Mouse (Mus musculus) lung, postnatal 0 days (tissue): ENCODE measurements at regions not wholly inside any gene's neighbourhood (a gene's known extent, or its start where the extent isn't known, plus 50 kb on each side); places are given as distances from the start of the nearest gene placed in this dataset.

Experiments
- ATAC-seq: fragments of 200-750 bp; cut with Nextera tagmentation; 2 replicates; pipeline ENCODE4 v1.8.0; 2017; ENCODE audit warnings: moderate library complexity
- DNase-seq: peaks from one replicate; pipeline ENCODE4 v3.0.0-alpha.2; 2016; ENCODE audit warnings: low spot score
- H3K27ac ChIP-seq: fragments of 300-500 bp; sonication (generic); 2 replicates; pipeline ENCODE4 v1.5.1; 2014; ENCODE audit warnings: antibody characterized with exemption, mild to moderate bottlenecking, low read length, mixed read lengths
- H3K27me3 ChIP-seq: fragments of 300-500 bp; sonication (generic); replicated peaks from 2 replicates; pipeline ENCODE4 v1.6.1; 2014; ENCODE audit warnings: low read length, mixed read lengths; ENCODE audit not compliant: insufficient read depth
- H3K36me3 ChIP-seq: fragments of 300-500 bp; sonication (generic); 2 replicates; pipeline ENCODE4 v1.6.1; 2014; ENCODE audit warnings: low read length, mixed read lengths; ENCODE audit not compliant: insufficient read depth
- H3K4me1 ChIP-seq: fragments of 300-500 bp; sonication (generic); 2 replicates; pipeline ENCODE4 v1.6.1; 2014; ENCODE audit warnings: antibody characterized with exemption, low read depth, low read length, mixed read lengths; ENCODE audit not compliant: insufficient read depth
- H3K4me2 ChIP-seq: fragments of 300-500 bp; sonication (generic); replicated peaks from 2 replicates; pipeline ENCODE4 v1.6.1; 2014; ENCODE audit warnings: low read depth, mild to moderate bottlenecking, low read length, moderate library complexity, mixed read lengths
- H3K4me3 ChIP-seq: fragments of 300-500 bp; sonication (generic); 2 replicates; pipeline ENCODE4 v1.5.1; 2014; ENCODE audit warnings: low read depth, low read length
- H3K9ac ChIP-seq: fragments of 300-500 bp; sonication (generic); replicated peaks from 2 replicates; pipeline ENCODE4 v1.6.1; 2014; ENCODE audit warnings: low read depth, mild to moderate bottlenecking
- H3K9me3 ChIP-seq: fragments of 300-500 bp; sonication (generic); 2 replicates; pipeline ENCODE4 v1.6.1; 2016; ENCODE audit warnings: low read length, mixed read lengths
- CTCF ChIP-seq: IDR thresholded peaks from 2 replicates; pipeline ENCODE4 v1.5.1; 2016; ENCODE audit warnings: antibody characterized with exemption, mild to moderate bottlenecking
- EP300 ChIP-seq: IDR thresholded peaks from 2 replicates; pipeline ENCODE4 v1.6.1; 2016; ENCODE audit warnings: antibody characterized with exemption, mild to moderate bottlenecking, control low read depth
- WGBS: fragments of 180-500 bp; shearing (Covaris S2); extraction: QIAGEN DNeasy Blood & Tissue Kit; methylation state at CpG from one replicate; pipeline ENCODE4 v1.1.7; 2014; 5-methylcytosine and 5-hydroxymethylcytosine counted together

DNA sequence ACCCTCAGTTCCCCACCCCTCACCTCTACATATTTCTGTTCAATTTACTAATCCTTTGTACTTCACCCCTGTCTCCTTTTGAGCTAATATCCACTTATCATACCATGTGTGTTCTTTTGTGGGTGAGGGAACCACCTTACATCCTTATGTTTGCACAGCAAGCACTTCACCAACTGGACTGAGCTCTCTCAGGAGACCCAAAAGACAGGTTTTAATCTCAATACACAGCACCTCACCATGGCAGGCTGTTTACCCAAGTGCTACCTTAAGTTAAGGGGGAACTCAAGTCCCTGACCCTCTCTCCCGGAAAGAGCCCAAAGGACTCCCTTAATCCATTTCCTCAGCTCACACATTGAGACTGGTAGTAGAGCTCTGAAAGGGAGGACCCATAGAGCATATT, 62.3 kb upstream of the Agr3 start:
- Histone ChIP-seq H3K4me2 (no peak overlapping the region), H3K9me3 (no peaks in the 10 kb centered on the region), H3K27me3 (no peaks in the 10 kb centered on the region), H3K36me3 (no peaks in the 10 kb centered on the region), H3K9ac (no peak overlapping the region), H3K4me1 (no peaks in the 10 kb centered on the region), H3K27ac (no peak overlapping the region), H3K4me3 (no peak overlapping the region)
- ATAC-seq (no peak; the same call in 1 of the 2 replicates), DNase-seq (no peak)
- TF ChIP-seq EP300 (no peak), CTCF (no peak)
- WGBS: 74% methylated on average over 1 of the region's 1 CpGs

DNA sequence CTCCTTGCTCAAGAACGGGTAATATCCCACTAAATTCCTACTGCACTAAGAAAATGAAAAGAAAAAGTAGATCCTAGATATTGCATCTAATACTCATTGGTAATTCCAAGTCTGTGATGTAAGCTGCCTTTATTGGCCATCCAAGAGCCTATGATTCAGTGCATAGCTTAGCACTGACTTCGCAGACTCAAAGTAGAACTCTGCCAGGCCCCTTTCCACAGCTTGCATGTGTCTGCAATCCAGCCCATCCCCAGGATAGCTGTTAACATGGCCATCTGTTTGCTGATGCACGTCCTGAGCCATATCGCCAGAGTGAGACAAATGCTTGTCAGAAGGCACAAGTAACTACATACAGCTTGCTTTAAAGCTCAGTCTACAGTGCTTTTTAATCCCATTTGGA, 72.3 kb upstream of the Agr3 start:
- H3K27ac ChIP-seq: no peak overlapping the region
- no peak overlapping the region for H3K4me3 ChIP-seq
- no peaks in the 10 kb centered on the region for H3K9me3 ChIP-seq
- WGBS: 68% methylated on average over 4 of the region's 4 CpGs
- DNase-seq (peak; percentile 56), ATAC-seq (peak; percentile 70)
- TF ChIP-seq CTCF (no peak), EP300 (no peak)
- H3K4me1 ChIP-seq: no peaks in the 10 kb centered on the region
- no peaks in the 10 kb centered on the region for H3K36me3 ChIP-seq
- no peaks in the 10 kb centered on the region for H3K27me3 ChIP-seq
- H3K4me2 ChIP-seq: no peak overlapping the region
- no peak overlapping the region for H3K9ac ChIP-seq

DNA sequence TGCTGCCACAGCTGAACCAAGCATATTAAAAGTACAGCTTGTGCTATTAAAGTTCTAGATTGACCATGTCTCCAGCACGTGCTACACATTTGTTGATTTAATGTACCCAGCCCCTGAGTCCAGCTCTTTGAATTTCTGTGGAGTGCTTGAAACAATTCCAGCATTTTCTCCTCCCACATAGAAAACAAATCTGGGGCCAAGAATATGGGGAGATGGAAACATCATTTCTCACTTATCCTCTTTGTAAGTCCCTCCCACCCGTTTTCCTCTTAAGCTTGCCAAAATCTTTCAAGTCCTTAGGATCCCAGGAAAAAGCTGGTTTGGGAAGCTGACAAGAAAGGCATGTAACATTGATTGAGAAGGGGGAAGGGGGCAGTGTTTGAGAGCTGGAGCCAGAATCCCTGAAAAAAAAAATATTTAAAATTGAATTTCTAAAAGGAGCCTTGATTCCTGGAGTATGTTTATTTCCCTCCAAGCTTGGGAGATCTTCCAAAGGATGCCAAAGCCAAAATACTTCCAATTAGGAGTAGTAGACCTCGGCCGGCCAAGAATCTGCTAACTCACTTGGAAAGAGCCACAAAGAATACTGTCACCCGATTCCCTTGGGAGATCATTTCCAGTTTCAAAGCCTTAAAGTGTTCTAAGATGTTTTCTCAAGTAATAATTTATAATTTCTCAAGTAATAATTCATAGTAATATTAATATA, 78.4 kb upstream of the Agr3 start:
- Histone ChIP-seq H3K27me3 (no peaks in the 10 kb centered on the region), H3K9ac (no peak overlapping the region), H3K4me2 (no peak overlapping the region), H3K4me1 (no peaks in the 10 kb centered on the region), H3K27ac (no peak overlapping the region; the same call in 1 of the 2 replicates), H3K9me3 (no peaks in the 10 kb centered on the region), H3K4me3 (no peak overlapping the region), H3K36me3 (no peaks in the 10 kb centered on the region)
- WGBS: 33% methylated on average over 5 of the region's 5 CpGs
- TF ChIP-seq EP300 (peak; percentile 67), CTCF (no peak)
- peak; percentile 79 for ATAC-seq
- DNase-seq: peak; percentile 86

DNA sequence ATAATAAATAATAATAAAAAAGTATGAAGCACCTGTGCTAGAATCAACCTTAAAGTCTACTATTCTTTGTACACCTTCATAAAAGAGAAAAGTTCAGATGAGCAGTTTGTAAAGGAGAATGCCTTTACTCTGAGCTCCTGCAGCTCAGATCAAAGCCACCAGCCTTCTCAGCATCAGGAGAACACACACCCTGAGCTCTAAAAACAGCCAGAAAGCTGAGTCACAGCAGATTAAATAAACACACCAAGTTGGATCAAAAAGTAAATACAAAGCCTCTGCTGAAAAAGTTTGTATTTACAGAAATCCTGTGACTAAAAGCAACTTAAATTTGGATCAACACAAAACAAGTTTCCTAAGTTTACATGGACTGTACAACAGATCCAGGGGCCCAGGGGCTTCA, 88.5 kb upstream of the Agr3 start:
- Histone ChIP-seq H3K4me2 (no peak overlapping the region), H3K4me3 (no peak overlapping the region), H3K36me3 (no peaks in the 10 kb centered on the region), H3K27me3 (no peaks in the 10 kb centered on the region), H3K4me1 (no peaks in the 10 kb centered on the region), H3K9me3 (no peaks in the 10 kb centered on the region), H3K9ac (no peak overlapping the region), H3K27ac (no peak overlapping the region)
- no peak for TF ChIP-seq CTCF
- no peak for TF ChIP-seq EP300
- DNase-seq (peak; percentile 30), ATAC-seq (no peak)

DNA sequence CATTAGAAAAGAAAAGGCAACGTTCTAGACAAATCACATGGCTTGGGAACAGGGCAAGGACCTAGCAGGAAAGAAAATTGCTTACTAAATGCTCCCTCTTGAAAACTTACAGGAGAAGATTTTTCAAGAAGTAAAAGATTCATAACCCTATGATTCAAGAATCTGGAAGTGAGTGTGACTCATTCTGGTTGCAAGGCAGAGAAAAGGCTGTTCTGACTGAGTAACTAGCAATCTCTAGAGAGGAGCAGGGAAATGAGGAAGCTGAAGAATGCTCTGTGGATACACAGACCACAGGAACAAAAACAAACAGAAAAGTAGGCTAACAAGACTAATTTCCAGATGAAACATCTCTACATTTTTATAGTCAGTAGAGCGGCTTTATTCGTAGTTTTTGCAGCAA, 92.1 kb upstream of the Agr3 start:
- 63% methylated on average over 3 of the region's 3 CpGs for WGBS
- H3K27ac ChIP-seq: no peak overlapping the region

DNA sequence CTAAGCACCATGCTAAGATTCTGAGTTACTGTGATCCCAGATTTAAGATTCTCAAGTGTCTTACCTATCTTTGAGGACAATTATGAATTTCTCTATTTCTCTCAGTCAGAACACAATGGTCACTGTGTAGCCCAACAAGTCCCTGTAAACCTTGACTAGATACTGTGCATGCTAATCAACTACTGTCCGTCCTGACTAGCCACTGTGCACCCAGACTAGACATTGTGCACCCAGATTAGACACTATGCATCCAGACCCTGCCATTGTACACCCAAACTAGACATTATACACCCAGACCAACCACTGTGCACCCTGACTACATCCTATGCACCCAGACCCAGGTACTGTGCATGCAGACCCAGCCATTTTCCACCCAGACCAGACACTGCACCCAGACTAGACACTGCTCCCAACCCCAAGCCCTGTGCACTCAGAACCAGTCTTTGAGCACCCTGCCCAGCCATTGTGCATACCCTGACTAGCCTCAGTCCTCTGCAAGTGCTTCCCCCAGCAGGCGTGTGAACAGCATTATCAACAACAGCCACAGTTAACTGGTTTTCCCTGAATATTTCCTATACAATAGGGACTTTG, 93.4 kb upstream of the Agr3 start:
- H3K27me3 ChIP-seq: no peaks in the 10 kb centered on the region
- ATAC-seq (no peak), DNase-seq (no peak)
- H3K4me2 ChIP-seq: no peak overlapping the region
- no peak overlapping the region for H3K27ac ChIP-seq
- H3K9ac ChIP-seq: no peak overlapping the region
- WGBS: 83% methylated on average over 2 of the region's 2 CpGs
- no peak for TF ChIP-seq CTCF
- no peak for TF ChIP-seq EP300
- H3K4me3 ChIP-seq: no peak overlapping the region
- no peaks in the 10 kb centered on the region for H3K36me3 ChIP-seq
- no peaks in the 10 kb centered on the region for H3K9me3 ChIP-seq
- no peaks in the 10 kb centered on the region for H3K4me1 ChIP-seq

More for the DNA sequence above, 92.1 kb upstream of the Agr3 start:
- H3K9ac ChIP-seq: no peak overlapping the region
- no peak overlapping the region for H3K4me2 ChIP-seq
- no peaks in the 10 kb centered on the region for H3K27me3 ChIP-seq
- H3K4me3 ChIP-seq: no peak overlapping the region
- H3K36me3 ChIP-seq: no peaks in the 10 kb centered on the region
- ATAC-seq (peak; percentile 44), DNase-seq (peak; percentile 61)
- no peaks in the 10 kb centered on the region for H3K4me1 ChIP-seq
- TF ChIP-seq CTCF (no peak), EP300 (no peak)
- no peaks in the 10 kb centered on the region for H3K9me3 ChIP-seq
